ENCODE assay signal across 10 mouse cellular contexts in genomic region chr5:53469777-53470131, GRCm38 (mm10). TPM values are rescaled to one million over a fixed set of nuclear protein-coding genes. Genes with fewer than 3 reads are reported as not detected.
A peak's percentile ranks its signal among the peaks of the same experiment; 100 is the strongest.
DNase-seq lines count a peak whose midpoint lies in the region; ATAC-seq and TF ChIP-seq lines count a peak whose summit lies in the region.
"Had no signal": no experiment of that assay in that cellular context is flagged by ENCODE, and none has a peak within 500 bp of the region (broad histone marks: within the 10 kb centered on the region; RNA-seq: fewer than 3 reads in every experiment).

No protein-coding gene starts in this region.

- intact Hi-C loops in gastrocnemius, adult 2 months (cut with DNase I) = loop anchor here (5.0 kb wide), 2 partner anchors 38 to 118 kb away; no protein-coding TSS in a partner anchor

- H3K4me3 ChIP-seq in gastrocnemius, adult 2 months = peak overlapping the region; percentile 62
- no peak overlapping the region for H3K4me3 ChIP-seq in lung, embryonic 14.5 days (ENCODE audit: low read depth, low read length)
- peak overlapping the region; percentile 9; the same call in 1 of the 2 replicates for H3K4me3 ChIP-seq in intestine, postnatal 0 days (ENCODE audit: low read depth, low read length)
- H3K4me3 ChIP-seq in stomach, embryonic 15.5 days (replicated peaks) = no peak overlapping the region
- H3K4me3 ChIP-seq in forebrain, embryonic 10.5 days = no peak overlapping the region
- H3K4me3 ChIP-seq: midbrain, embryonic 12.5 days; neural tube, embryonic 12.5 days had no signal

- WGBS in lung, embryonic 14.5 days = 45% methylated on average over 9 of the region's 9 CpGs
- WGBS in intestine, postnatal 0 days = 34% methylated on average over 9 of the region's 9 CpGs
- WGBS in stomach, embryonic 15.5 days = 60% methylated on average over 9 of the region's 9 CpGs
- WGBS in forebrain, embryonic 10.5 days = 59% methylated on average over 9 of the region's 9 CpGs

- no peaks in the 10 kb centered on the region for H3K9me3 ChIP-seq in lung, embryonic 14.5 days (ENCODE audit: low read depth, low read length)
- H3K9me3 ChIP-seq in intestine, postnatal 0 days (ENCODE audit: control insufficient read depth) = no peaks in the 10 kb centered on the region
- H3K9me3 ChIP-seq in stomach, embryonic 15.5 days = no peaks in the 10 kb centered on the region
- no peaks in the 10 kb centered on the region for H3K9me3 ChIP-seq in forebrain, embryonic 10.5 days
- H3K9me3 ChIP-seq: midbrain, embryonic 12.5 days; neural tube, embryonic 12.5 days had no signal

- H3K27ac ChIP-seq in gastrocnemius, adult 2 months = peak overlapping the region; percentile 90
- no peak overlapping the region; the same call in 1 of the 2 replicates for H3K27ac ChIP-seq in lung, embryonic 14.5 days (ENCODE audit: low read depth)
- H3K27ac ChIP-seq in intestine, postnatal 0 days (ENCODE audit: low read depth, low read length) = peak overlapping the region; percentile 57; the same call in 1 of the 2 replicates
- H3K27ac ChIP-seq in stomach, embryonic 15.5 days = no peak overlapping the region
- H3K27ac ChIP-seq in forebrain, embryonic 10.5 days = no peak overlapping the region
- H3K27ac ChIP-seq: midbrain, embryonic 12.5 days; neural tube, embryonic 12.5 days had no signal

- no peaks in the 10 kb centered on the region for H3K27me3 ChIP-seq in lung, embryonic 14.5 days (ENCODE audit: insufficient read depth, low read length)
- H3K27me3 ChIP-seq in intestine, postnatal 0 days (replicated peaks; ENCODE audit: control insufficient read depth, insufficient read depth, low read length) = no peaks in the 10 kb centered on the region
- no peaks in the 10 kb centered on the region for H3K27me3 ChIP-seq in stomach, embryonic 15.5 days (replicated peaks)
- peaks cover 27% of the 10 kb centered on the region for H3K27me3 ChIP-seq in forebrain, embryonic 10.5 days (ENCODE audit: poor library complexity, severe bottlenecking)
- H3K27me3 ChIP-seq: neural tube, embryonic 12.5 days had no signal

- no peaks in the 10 kb centered on the region for H3K36me3 ChIP-seq in lung, embryonic 14.5 days (ENCODE audit: insufficient read depth)
- H3K36me3 ChIP-seq in intestine, postnatal 0 days (ENCODE audit: control insufficient read depth, insufficient read depth) = no peaks in the 10 kb centered on the region
- no peaks in the 10 kb centered on the region for H3K36me3 ChIP-seq in stomach, embryonic 15.5 days
- no peaks in the 10 kb centered on the region for H3K36me3 ChIP-seq in forebrain, embryonic 10.5 days (replicated peaks)
- H3K36me3 ChIP-seq: midbrain, embryonic 12.5 days; neural tube, embryonic 12.5 days had no signal

- 0 out of 2 replicates have a peak, but pooled peaks cover 9% of the 10 kb centered on the region for H3K4me1 ChIP-seq in lung, embryonic 14.5 days (ENCODE audit: insufficient read depth)
- H3K4me1 ChIP-seq in intestine, postnatal 0 days (replicated peaks; ENCODE audit: control insufficient read depth, insufficient read depth, low read length) = 0 out of 2 replicates have a peak, but pooled peaks cover 2% of the 10 kb centered on the region
- H3K4me1 ChIP-seq in stomach, embryonic 15.5 days = peaks cover 7% of the 10 kb centered on the region
- H3K4me1 ChIP-seq in forebrain, embryonic 10.5 days = peaks cover 25% of the 10 kb centered on the region

- H3K9ac ChIP-seq in lung, embryonic 14.5 days = no peak overlapping the region
- H3K9ac ChIP-seq in intestine, postnatal 0 days (ENCODE audit: low read depth, low read length) = no peak overlapping the region
- H3K9ac ChIP-seq in stomach, embryonic 15.5 days = no peak overlapping the region
- H3K9ac ChIP-seq: midbrain, embryonic 12.5 days; neural tube, embryonic 12.5 days had no signal

- ATAC-seq in lung, embryonic 14.5 days (ENCODE audit: insufficient read depth) = no peak
- ATAC-seq in intestine, postnatal 0 days = peak; percentile 46
- ATAC-seq in stomach, embryonic 15.5 days (ENCODE audit: insufficient read depth, low FRiP score, low read depth) = 0 out of 2 replicates have a peak, but pooled peaks have one; percentile 8

- H3K4me2 ChIP-seq in lung, embryonic 14.5 days = peak overlapping the region; percentile 7; the same call in 1 of the 2 replicates
- peak overlapping the region; percentile 51 for H3K4me2 ChIP-seq in intestine, postnatal 0 days (replicated peaks; ENCODE audit: low read depth)
- peak overlapping the region; percentile 35 for H3K4me2 ChIP-seq in stomach, embryonic 15.5 days
- H3K4me2 ChIP-seq: midbrain, embryonic 12.5 days; neural tube, embryonic 12.5 days had no signal

- peak; percentile 51 for DNase-seq in gastrocnemius, adult 2 months
- no peak for DNase-seq in gastrocnemius, postnatal 10 days
- DNase-seq in lung, embryonic 14.5 days = no peak
- no peak for DNase-seq in lung, postnatal 36 days
- no peak for DNase-seq in cerebellum, adult 8-10 months
- DNase-seq in forebrain, embryonic 10.5 days (ENCODE audit: extremely low spot score, low spot score) = no peak

- TF ChIP-seq CTCF in gastrocnemius, adult 2 months (IDR thresholded peaks at IDR 0.05) = no peak
- no peak for TF ChIP-seq CTCF in lung, embryonic 14.5 days (IDR thresholded peaks at IDR 0.05; ENCODE audit: low read depth)
- no peak for TF ChIP-seq CTCF in intestine, postnatal 0 days (IDR thresholded peaks at IDR 0.05; ENCODE audit: low read depth)

RNA-seq across cellular contexts. Expression of gene Rbpj, which starts 3.8 kb away (rescaled TPM):
- total RNA-seq in gastrocnemius, adult 2 months (2021) = 10 to 100 TPM; 20.9 to 21.7 TPM
- 10 to 100 TPM; 32.2 to 45.3 TPM for total RNA-seq in gastrocnemius, postnatal 10 days (2021)
- 49.8 and 53.5 TPM in 2 replicates for polyA plus RNA-seq in lung, embryonic 14.5 days (2014; fragmentation: Nextera tagmentation; extraction: Ambion mirVana)
- 14.2 and 15.0 TPM in 2 replicates for polyA plus RNA-seq in intestine, postnatal 0 days (2015; fragmentation: Nextera tagmentation; extraction: Ambion mirVana)
- 26.9 and 28.8 TPM in 2 replicates for polyA plus RNA-seq in stomach, embryonic 15.5 days (2015; fragmentation: Nextera tagmentation; extraction: Ambion mirVana)
- polyA plus RNA-seq in forebrain, embryonic 10.5 days (2016; fragmentation: Nextera tagmentation; extraction: Ambion mirVana) = 41.6 and 44.0 TPM in 2 replicates

Comparison
In these comparisons a context has a peak if more than half of its experiments do, and no peak if none do; other contexts are left out.
1. H3K27ac ChIP-seq: peak in gastrocnemius, adult 2 months (single experiment) and intestine, postnatal 0 days (single experiment); none in lung, embryonic 14.5 days (single experiment), stomach, embryonic 15.5 days (single experiment) and forebrain, embryonic 10.5 days (single experiment).
2. H3K4me3 ChIP-seq: peak in gastrocnemius, adult 2 months (single experiment) and intestine, postnatal 0 days (single experiment); none in lung, embryonic 14.5 days (single experiment), stomach, embryonic 15.5 days (single experiment) and forebrain, embryonic 10.5 days (single experiment).
3. Peak in every context shown above with its lines, with median percentiles within 50 percentile points of each other: H3K4me2 ChIP-seq.